Mouse (Mus musculus) forebrain, embryonic 15.5 days (tissue): ENCODE measurements around the gene Rab3gap2. TPM values are rescaled to one million over a fixed set of nuclear protein-coding genes. Genes with fewer than 3 reads are reported as not detected.

Experiments used
- ATAC-seq: fragments of 200-750 bp; cut with Nextera tagmentation; replicated peaks from 2 replicates; pipeline ENCODE4 v1.8.0; 2017; ENCODE audit warnings: mild to moderate bottlenecking, moderate TSS enrichment, moderate library complexity
- H3K27ac ChIP-seq: fragments of 300-500 bp; sonication (generic); replicated peaks from 2 replicates; pipeline ENCODE4 v1.5.1; 2015; ENCODE audit warnings: mild to moderate bottlenecking, inconsistent platforms
- H3K27me3 ChIP-seq: fragments of 300-500 bp; sonication (generic); 2 replicates; pipeline ENCODE4 v1.6.1; 2015; ENCODE audit warnings: inconsistent platforms
- H3K36me3 ChIP-seq: fragments of 300-500 bp; sonication (generic); 2 replicates; pipeline ENCODE4 v1.6.1; 2015; ENCODE audit warnings: mild to moderate bottlenecking, inconsistent platforms
- H3K4me1 ChIP-seq: fragments of 300-500 bp; sonication (generic); 2 replicates; pipeline ENCODE4 v1.6.1; 2015; ENCODE audit warnings: inconsistent platforms
- H3K4me2 ChIP-seq: fragments of 300-500 bp; sonication (generic); replicated peaks from 2 replicates; pipeline ENCODE4 v1.6.1; 2015; ENCODE audit warnings: mild to moderate bottlenecking, inconsistent platforms
- H3K4me3 ChIP-seq: fragments of 300-500 bp; sonication (generic); 2 replicates; pipeline ENCODE4 v1.5.1; 2015; ENCODE audit warnings: mild to moderate bottlenecking, inconsistent platforms
- H3K9ac ChIP-seq: fragments of 300-500 bp; sonication (generic); replicated peaks from 2 replicates; pipeline ENCODE4 v1.6.1; 2015; ENCODE audit warnings: mild to moderate bottlenecking, inconsistent platforms
- H3K9me3 ChIP-seq: fragments of 300-500 bp; sonication (generic); 2 replicates; pipeline ENCODE4 v1.6.1; 2016; ENCODE audit warnings: inconsistent platforms
- WGBS: fragments of 180-500 bp; shearing (Covaris S2); methylation state at CpG from one replicate; pipeline ENCODE4 v1.1.7; 2015; ENCODE audit warnings: mixed read lengths; 5-methylcytosine and 5-hydroxymethylcytosine counted together
- polyA plus RNA-seq: library from polyadenylated mRNA; unstranded; fragments of >200 nt; fragmentation: Nextera tagmentation; extraction: Ambion mirVana; gene quantifications from 2 replicates; pipeline ENCODE4 v1.2.1, GENCODE M21; 2015

The Rab3gap2 gene
- polyA plus RNA-seq, 1 experiment from 2014 or later: 25.8 TPM

DNA sequence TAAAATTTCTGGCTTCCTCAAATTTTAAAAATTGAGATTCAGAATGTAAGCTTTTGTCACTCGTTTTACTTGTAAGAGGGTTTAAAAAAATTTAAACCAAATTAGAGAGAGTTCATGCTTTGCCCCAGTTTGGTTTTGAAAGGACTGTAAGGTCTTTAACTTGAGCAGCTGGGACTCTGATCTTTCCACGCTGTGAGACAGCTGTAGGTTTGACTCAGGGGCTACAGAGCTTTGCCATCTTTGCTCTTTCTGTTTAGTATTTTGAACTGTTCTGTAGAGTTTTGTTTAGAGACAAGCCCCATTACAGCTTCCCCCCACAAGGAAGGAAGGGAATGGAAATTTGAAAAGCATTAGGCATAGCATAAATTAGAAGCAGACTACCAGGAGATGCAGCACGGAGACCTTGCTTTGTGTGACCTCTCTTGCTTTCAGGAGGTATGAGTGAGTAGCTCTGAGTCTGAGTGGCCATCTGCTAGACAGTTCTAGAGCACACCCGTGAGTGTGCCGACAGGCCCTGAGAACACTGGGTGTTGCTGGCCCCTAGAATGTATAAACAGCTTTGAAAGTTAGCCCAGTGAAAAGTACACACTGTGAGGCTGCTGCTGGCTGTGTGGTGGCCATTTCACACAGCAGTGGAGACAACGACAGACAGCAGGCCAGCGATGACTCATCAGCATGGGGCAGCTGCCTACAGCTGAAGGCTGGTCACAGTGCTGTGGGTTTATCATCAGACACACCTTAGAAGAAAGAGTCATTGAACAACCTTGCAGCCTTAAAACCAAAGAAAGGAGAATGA, 25.7 kb downstream of the Rab3gap2 start:
- H3K36me3 ChIP-seq: 0 out of 2 replicates have a peak, but pooled peaks cover 5% of the 10 kb centered on the region
- H3K27me3 ChIP-seq: no peaks in the 10 kb centered on the region
- no peak overlapping the region for H3K27ac ChIP-seq
- no peaks in the 10 kb centered on the region for H3K4me1 ChIP-seq
- no peak for ATAC-seq
- no peak overlapping the region for H3K9ac ChIP-seq
- H3K4me3 ChIP-seq: no peak overlapping the region
- H3K4me2 ChIP-seq: no peak overlapping the region
- no peaks in the 10 kb centered on the region for H3K9me3 ChIP-seq
- WGBS: 71% methylated on average over 7 of the region's 7 CpGs

GRCm38 (mm10) chr1:185235837-185236236, 31.9 kb downstream of the Rab3gap2 start:
- H3K9me3 ChIP-seq: no peaks in the 10 kb centered on the region
- H3K4me2 ChIP-seq: no peak overlapping the region
- H3K27ac ChIP-seq: no peak overlapping the region
- no peaks in the 10 kb centered on the region for H3K4me1 ChIP-seq
- no peak for ATAC-seq
- H3K9ac ChIP-seq: no peak overlapping the region
- peaks cover 47% of the 10 kb centered on the region for H3K36me3 ChIP-seq
- H3K4me3 ChIP-seq: no peak overlapping the region
- H3K27me3 ChIP-seq: no peaks in the 10 kb centered on the region
- WGBS: 97% methylated on average over 5 of the region's 5 CpGs

GRCm38 (mm10) chr1:185236530-185236929, 32.6 kb downstream of the Rab3gap2 start:
- Histone ChIP-seq H3K27ac (no peak overlapping the region), H3K36me3 (peaks cover 54% of the 10 kb centered on the region), H3K27me3 (no peaks in the 10 kb centered on the region), H3K9ac (no peak overlapping the region), H3K4me1 (no peaks in the 10 kb centered on the region), H3K9me3 (no peaks in the 10 kb centered on the region), H3K4me2 (no peak overlapping the region), H3K4me3 (no peak overlapping the region)
- ATAC-seq: no peak
- 89% methylated on average over 4 of the region's 4 CpGs for WGBS

DNA sequence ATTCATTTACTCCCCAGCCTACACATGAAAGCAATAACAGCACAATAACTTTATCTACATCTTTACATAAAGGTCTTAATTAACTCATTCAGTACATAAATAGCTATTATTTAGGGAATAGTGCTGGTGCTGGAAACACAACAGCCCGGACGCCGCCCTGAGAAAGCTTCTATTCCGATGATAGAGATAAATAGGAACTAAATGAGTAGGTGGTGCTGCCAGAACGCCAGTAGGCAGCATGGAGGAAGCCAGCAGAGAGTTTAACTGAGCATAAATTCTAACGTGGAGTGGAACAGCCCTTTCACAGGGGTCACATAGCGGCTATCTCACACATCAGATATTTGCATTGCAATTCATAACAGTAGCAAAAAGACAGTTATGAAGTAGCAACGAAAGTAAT, 39.1 kb downstream of the Rab3gap2 start:
- H3K9ac ChIP-seq: no peak overlapping the region
- no peak for ATAC-seq
- H3K36me3 ChIP-seq: peaks cover 63% of the 10 kb centered on the region
- no peaks in the 10 kb centered on the region for H3K9me3 ChIP-seq
- 0 out of 2 replicates have a peak, but pooled peaks cover 3% of the 10 kb centered on the region for H3K4me1 ChIP-seq
- no peaks in the 10 kb centered on the region for H3K27me3 ChIP-seq
- no peak overlapping the region for H3K27ac ChIP-seq
- no peak overlapping the region for H3K4me3 ChIP-seq
- 35% methylated on average over 8 of the region's 8 CpGs for WGBS
- no peak overlapping the region for H3K4me2 ChIP-seq

DNA sequence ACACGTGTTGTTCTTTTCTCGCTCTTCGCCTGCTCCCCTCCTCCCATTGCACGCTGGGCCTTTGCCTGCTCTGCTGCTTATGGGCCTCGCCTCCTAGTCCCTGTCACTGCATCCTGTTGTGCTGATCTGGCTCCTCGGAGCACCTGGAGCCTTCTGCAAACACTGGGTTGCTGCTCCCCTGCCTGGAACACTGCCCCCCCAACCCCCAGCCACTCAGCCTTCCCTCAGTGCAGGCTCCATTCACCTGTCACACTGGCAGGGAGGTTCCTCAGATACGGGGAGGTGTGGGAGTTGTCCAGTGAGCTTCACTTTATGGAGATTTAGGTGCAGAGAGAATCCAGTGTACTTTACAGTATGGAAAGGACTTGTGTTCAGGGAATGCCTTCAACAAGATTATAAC, 41.5 kb downstream of the Rab3gap2 start:
- Histone ChIP-seq H3K4me1 (0 out of 2 replicates have a peak, but pooled peaks cover 3% of the 10 kb centered on the region), H3K4me2 (no peak overlapping the region), H3K9me3 (no peaks in the 10 kb centered on the region), H3K4me3 (no peak overlapping the region), H3K36me3 (peaks cover 64% of the 10 kb centered on the region), H3K27me3 (no peaks in the 10 kb centered on the region), H3K27ac (no peak overlapping the region), H3K9ac (no peak overlapping the region)
- no peak for ATAC-seq
- WGBS: 82% methylated on average over 7 of the region's 7 CpGs

DNA sequence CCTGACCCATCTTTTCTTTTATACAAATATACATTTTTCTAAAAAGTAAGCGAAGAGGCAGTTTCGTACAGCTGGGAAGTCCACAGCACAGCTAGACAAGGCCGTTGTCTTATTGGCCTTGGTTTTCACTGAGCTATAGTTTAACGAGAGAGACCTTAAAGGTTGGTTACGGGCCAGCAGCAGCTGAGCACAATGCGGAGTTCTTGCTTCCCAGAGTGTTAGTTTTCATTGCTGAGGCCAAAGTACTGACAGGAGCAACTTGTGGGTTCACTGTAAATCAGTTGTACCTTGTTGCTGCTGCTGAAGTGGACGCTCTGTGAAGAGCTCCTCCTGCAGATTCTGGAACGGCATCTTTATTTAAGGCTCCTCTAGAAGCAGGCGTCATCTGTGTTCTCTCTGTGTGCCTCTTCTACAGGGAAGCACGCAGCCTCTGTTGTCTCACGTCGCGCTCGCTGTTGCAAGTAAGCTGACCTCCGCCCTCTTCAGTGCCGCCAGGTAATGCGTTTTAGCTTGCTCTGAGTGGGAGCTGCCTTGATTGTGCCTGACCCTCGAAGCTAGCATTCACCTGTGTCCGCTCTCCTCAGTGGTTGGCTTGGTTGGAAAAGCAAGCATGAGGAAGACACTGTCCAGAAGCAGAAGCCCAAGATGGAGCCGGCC, 43.6 kb downstream of the Rab3gap2 start:
- ATAC-seq: no peak
- Histone ChIP-seq H3K27ac (no peak overlapping the region), H3K4me2 (no peak overlapping the region), H3K36me3 (peaks cover 67% of the 10 kb centered on the region), H3K4me1 (0 out of 2 replicates have a peak, but pooled peaks cover 3% of the 10 kb centered on the region), H3K9me3 (no peaks in the 10 kb centered on the region), H3K4me3 (no peak overlapping the region), H3K27me3 (no peaks in the 10 kb centered on the region), H3K9ac (no peak overlapping the region)
- 88% methylated on average over 20 of the region's 20 CpGs for WGBS

- 94% methylated on average over 8 of the region's 8 CpGs for WGBS
- no peak overlapping the region for H3K4me3 ChIP-seq
- no peak for ATAC-seq
- H3K4me2 ChIP-seq: no peak overlapping the region
- H3K9me3 ChIP-seq: no peaks in the 10 kb centered on the region
- no peaks in the 10 kb centered on the region for H3K27me3 ChIP-seq
- peaks cover 9% of the 10 kb centered on the region for H3K4me1 ChIP-seq
- no peak overlapping the region for H3K27ac ChIP-seq
- H3K36me3 ChIP-seq: peaks cover 68% of the 10 kb centered on the region
- H3K9ac ChIP-seq: no peak overlapping the region
Observed at GRCm38 (mm10) chr1:185248728-185249127, 44.8 kb downstream of the Rab3gap2 start.

GRCm38 (mm10) chr1:185252351-185252750, 48.4 kb downstream of the Rab3gap2 start:
- peaks cover 54% of the 10 kb centered on the region for H3K36me3 ChIP-seq
- no peak overlapping the region for H3K27ac ChIP-seq
- H3K4me1 ChIP-seq: peaks cover 10% of the 10 kb centered on the region
- H3K9me3 ChIP-seq: no peaks in the 10 kb centered on the region
- no peak overlapping the region for H3K4me2 ChIP-seq
- no peak overlapping the region for H3K4me3 ChIP-seq
- no peak for ATAC-seq
- H3K27me3 ChIP-seq: no peaks in the 10 kb centered on the region
- WGBS: 82% methylated on average over 3 of the region's 3 CpGs
- H3K9ac ChIP-seq: no peak overlapping the region

- H3K4me1 ChIP-seq: peaks cover 10% of the 10 kb centered on the region
- H3K27ac ChIP-seq: peak overlapping the region; percentile 61
- no peak overlapping the region for H3K4me2 ChIP-seq
- no peaks in the 10 kb centered on the region for H3K9me3 ChIP-seq
- peaks cover 45% of the 10 kb centered on the region for H3K36me3 ChIP-seq
- ATAC-seq: peak; percentile 66
- 34% methylated on average over 12 of the region's 12 CpGs for WGBS
- no peak overlapping the region for H3K4me3 ChIP-seq
- H3K27me3 ChIP-seq: no peaks in the 10 kb centered on the region
- H3K9ac ChIP-seq: no peak overlapping the region
Observed at GRCm38 (mm10) chr1:185253140-185253892, 49.4 kb downstream of the Rab3gap2 start.

DNA sequence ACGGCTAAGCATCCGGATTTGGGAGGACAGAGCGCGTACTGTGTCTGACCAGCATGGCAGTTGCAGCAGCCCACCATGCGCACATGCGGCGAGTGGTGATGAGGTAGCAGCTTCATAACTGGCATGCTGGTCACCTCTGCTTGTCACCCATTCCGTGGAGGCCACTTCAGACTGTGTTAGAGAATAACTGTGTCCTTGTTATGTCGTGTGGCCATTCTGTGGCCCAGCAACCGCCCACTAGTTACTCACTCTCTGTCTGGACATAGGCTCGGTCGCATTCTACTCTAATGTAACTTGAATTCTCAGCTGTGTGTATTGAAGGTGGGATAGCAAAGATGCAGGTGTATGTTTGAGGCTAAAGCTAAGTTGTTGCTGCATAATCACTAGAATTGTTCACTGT, 51.4 kb downstream of the Rab3gap2 start:
- Histone ChIP-seq H3K27me3 (no peaks in the 10 kb centered on the region), H3K4me3 (no peak overlapping the region), H3K9ac (no peak overlapping the region), H3K36me3 (peaks cover 47% of the 10 kb centered on the region), H3K4me2 (no peak overlapping the region), H3K4me1 (peaks cover 10% of the 10 kb centered on the region), H3K27ac (no peak overlapping the region), H3K9me3 (no peaks in the 10 kb centered on the region)
- no peak for ATAC-seq
- 94% methylated on average over 12 of the region's 12 CpGs for WGBS

DNA sequence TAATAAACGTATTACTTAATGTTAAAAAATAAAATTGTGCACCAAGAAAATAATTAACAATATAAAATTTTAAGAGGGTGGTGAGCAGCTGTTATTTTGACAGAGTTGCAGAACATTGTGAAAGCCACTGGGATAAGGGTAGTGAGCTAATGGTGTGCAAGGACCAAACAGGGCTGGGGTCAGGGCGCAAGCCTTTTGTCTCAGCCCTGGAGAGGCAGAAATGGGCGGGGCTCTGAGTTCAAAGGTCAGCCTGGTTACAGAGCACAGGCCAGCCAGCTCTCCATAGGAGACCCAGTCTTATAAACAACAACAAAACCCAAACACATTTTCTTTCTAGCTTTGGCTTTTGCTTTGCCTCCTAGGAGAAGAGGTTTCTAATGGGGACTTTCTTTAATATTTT, 52.8 kb downstream of the Rab3gap2 start:
- WGBS: 35% methylated on average over 3 of the region's 3 CpGs
- Histone ChIP-seq H3K9me3 (no peaks in the 10 kb centered on the region), H3K36me3 (peaks cover 49% of the 10 kb centered on the region), H3K9ac (no peak overlapping the region), H3K4me1 (peaks cover 10% of the 10 kb centered on the region), H3K4me3 (no peak overlapping the region), H3K27me3 (no peaks in the 10 kb centered on the region), H3K4me2 (no peak overlapping the region), H3K27ac (no peak overlapping the region)
- no peak for ATAC-seq

GRCm38 (mm10) chr1:185262565-185262964, 58.6 kb downstream of the Rab3gap2 start:
- H3K9me3 ChIP-seq: no peaks in the 10 kb centered on the region
- no peak for ATAC-seq
- WGBS: 62% methylated on average over 14 of the region's 14 CpGs
- H3K36me3 ChIP-seq: peaks cover 68% of the 10 kb centered on the region
- H3K9ac ChIP-seq: no peak overlapping the region
- H3K4me2 ChIP-seq: no peak overlapping the region
- no peaks in the 10 kb centered on the region for H3K4me1 ChIP-seq
- no peak overlapping the region for H3K4me3 ChIP-seq
- H3K27me3 ChIP-seq: no peaks in the 10 kb centered on the region
- no peak overlapping the region for H3K27ac ChIP-seq
